Comparison of ENCODE assay signal across 9 mouse cellular contexts in genomic region chr12:107807634-107808033, GRCm38 (mm10).
DNase-seq lines count a peak whose midpoint lies in the region; ATAC-seq and TF ChIP-seq lines count a peak whose summit lies in the region.
"Had no signal": no experiment of that assay in that cellular context is flagged by ENCODE, and none has a peak within 500 bp of the region (broad histone marks: within the 10 kb centered on the region; RNA-seq: fewer than 3 reads in every experiment).

No protein-coding gene starts in this region.

- no peak overlapping the region for H3K4me2 ChIP-seq in lung, postnatal 0 days (replicated peaks; ENCODE audit: low read depth, low read length)

- WGBS in lung, postnatal 0 days, result 9% methylated on average over 11 of the region's 11 CpGs
- WGBS in kidney, adult 2 months, result 10% methylated on average over 11 of the region's 11 CpGs

- TF ChIP-seq POLR2A in kidney, adult 2 months (IDR thresholded peaks at IDR 0.05; ENCODE audit: low read depth, low read length), result no peak

- no peak overlapping the region for H3K27ac ChIP-seq in lung, postnatal 0 days (ENCODE audit: low read length)
- H3K27ac ChIP-seq in kidney, adult 2 months (ENCODE audit: insufficient read depth, low read depth, low read length), result no peak overlapping the region
- H3K27ac ChIP-seq: macrophage had no signal

- ATAC-seq in lung, postnatal 0 days, result no peak
- ATAC-seq in megakaryocyte, adult 5-6 weeks (ENCODE audit: poor library complexity, severe bottlenecking), result no peak

- H3K9me3 ChIP-seq in lung, postnatal 0 days (ENCODE audit: low read length), result no peaks in the 10 kb centered on the region

- H3K4me3 ChIP-seq in lung, postnatal 0 days (ENCODE audit: low read depth, low read length), result no peak overlapping the region
- H3K4me3 ChIP-seq in kidney, adult 2 months (ENCODE audit: insufficient read depth, low read depth, low read length), result no peak overlapping the region

- H3K9ac ChIP-seq in lung, postnatal 0 days (replicated peaks; ENCODE audit: low read depth), result no peak overlapping the region

- H3K27me3 ChIP-seq in lung, postnatal 0 days (replicated peaks; ENCODE audit: insufficient read depth, low read length), result no peaks in the 10 kb centered on the region
- H3K27me3 ChIP-seq in kidney, adult 2 months (replicated peaks; ENCODE audit: control insufficient read depth, insufficient read depth, low read length), result no peaks in the 10 kb centered on the region

- TF ChIP-seq EP300 in lung, postnatal 0 days (IDR thresholded peaks at IDR 0.05), result no peak

- peak; percentile 43 for DNase-seq in lung, postnatal 10 days
- no peak for DNase-seq in lung, postnatal 0 days (ENCODE audit: low spot score)
- DNase-seq in cerebellum, adult 9-10 months, result peak; percentile 71
- DNase-seq in gastrocnemius, postnatal 25 days, result peak; percentile 71
- peak; percentile 9 to 38 for DNase-seq in lung, postnatal 4 days
- DNase-seq in left cerebral cortex, adult 8-10 months (ENCODE audit: low spot score in 2 of 2), result no peak
- no peak for DNase-seq in kidney, adult 2 months

- H3K4me1 ChIP-seq in lung, postnatal 0 days (ENCODE audit: insufficient read depth, low read depth, low read length), result no peaks in the 10 kb centered on the region
- H3K4me1 ChIP-seq in kidney, adult 2 months (ENCODE audit: control insufficient read depth, insufficient read depth, low read length), result no peaks in the 10 kb centered on the region

- H3K36me3 ChIP-seq in lung, postnatal 0 days (ENCODE audit: insufficient read depth, low read length), result no peaks in the 10 kb centered on the region
- no peaks in the 10 kb centered on the region for H3K36me3 ChIP-seq in kidney, adult 2 months (ENCODE audit: control insufficient read depth, insufficient read depth, low read length)

- no peak for TF ChIP-seq CTCF in lung, postnatal 0 days (IDR thresholded peaks at IDR 0.05)
- TF ChIP-seq CTCF in kidney, adult 2 months (conservative IDR thresholded peaks at IDR 0.05; ENCODE audit: insufficient read depth, insufficient read length, low read depth, low read length), result no peak

Comparison
In these comparisons a context has a peak if more than half of its experiments do, and no peak if none do; other contexts are left out.
1. DNase-seq: peak in lung, postnatal 10 days (single experiment), cerebellum, adult 9-10 months (single experiment), gastrocnemius, postnatal 25 days (single experiment) and lung, postnatal 4 days (2 of 2); none in lung, postnatal 0 days (single experiment), left cerebral cortex, adult 8-10 months (0 of 2) and kidney, adult 2 months (single experiment).